Mouse (Mus musculus): ENCODE measurements around the gene Lrrc4b.

GRCm38 (mm10) chr7:44398570-44398969 lies 30.2 kb upstream of the Lrrc4b start:
- TF ChIP-seq MAFK (IDR thresholded peaks at IDR 0.05; ENCODE audit: insufficient read depth, low read depth, low read length) (no peak), ZC3H11A (IDR thresholded peaks at IDR 0.05; ENCODE audit: borderline replicate concordance, low read depth, low read length) (0 out of 2 replicates have a peak, but pooled peaks have one; percentile 42)
